Mouse (Mus musculus): ENCODE measurements at regions not wholly inside any gene's neighbourhood (a gene's known extent, or its start where the extent isn't known, plus 50 kb on each side); places are given as distances from the start of the nearest gene placed in this dataset.

GRCm38 (mm10) chr10:119035863-119036262 lies 165.9 kb upstream of the Dyrk2 start:
- TF ChIP-seq POLR2A (IDR thresholded peaks at IDR 0.05; ENCODE audit: extremely low read depth, insufficient read depth, low read length) (no peak), CTCF (IDR thresholded peaks at IDR 0.05; ENCODE audit: extremely low read depth, insufficient read depth, low read length) (no peak)
